Mouse (Mus musculus) neural tube, embryonic 13.5 days (tissue): ENCODE measurements around the gene Abtb2. TPM values are rescaled to one million over a fixed set of nuclear protein-coding genes. Genes with fewer than 3 reads are reported as not detected.
A peak's percentile ranks its signal among the peaks of the same experiment; 100 is the strongest.

ENCODE experiments used
- ATAC-seq: fragments of 200-750 bp; cut with Nextera tagmentation; 2 replicates; pipeline ENCODE4 v1.8.0; 2017; ENCODE audit warnings: low read depth, mild to moderate bottlenecking, moderate TSS enrichment, moderate library complexity
- H3K27ac ChIP-seq: fragments of 300-500 bp; sonication (generic); replicated peaks from 2 replicates; pipeline ENCODE4 v1.5.1; 2015; ENCODE audit warnings: moderate library complexity, mild to moderate bottlenecking, inconsistent platforms
- H3K27me3 ChIP-seq: fragments of 300-500 bp; sonication (generic); 2 replicates; pipeline ENCODE4 v1.6.1; 2015; ENCODE audit warnings: mild to moderate bottlenecking, inconsistent platforms
- H3K36me3 ChIP-seq: fragments of 300-500 bp; sonication (generic); 2 replicates; pipeline ENCODE4 v1.6.1; 2015; ENCODE audit warnings: mild to moderate bottlenecking, inconsistent platforms
- H3K4me1 ChIP-seq: fragments of 300-500 bp; sonication (generic); replicated peaks from 2 replicates; pipeline ENCODE4 v1.6.1; 2015; ENCODE audit warnings: inconsistent platforms
- H3K4me2 ChIP-seq: fragments of 300-500 bp; sonication (generic); 2 replicates; pipeline ENCODE4 v1.6.1; 2015; ENCODE audit warnings: inconsistent platforms, mild to moderate bottlenecking, moderate library complexity
- H3K4me3 ChIP-seq: fragments of 300-500 bp; sonication (generic); 2 replicates; pipeline ENCODE4 v1.5.1; 2015; ENCODE audit warnings: mild to moderate bottlenecking, inconsistent platforms
- H3K9ac ChIP-seq: fragments of 300-500 bp; sonication (generic); 2 replicates; pipeline ENCODE4 v1.6.1; 2015; ENCODE audit warnings: moderate library complexity, mild to moderate bottlenecking, inconsistent platforms
- H3K9me3 ChIP-seq: fragments of 300-500 bp; sonication (generic); 2 replicates; pipeline ENCODE4 v1.6.1; 2016; ENCODE audit warnings: inconsistent platforms
- WGBS: fragments of 180-500 bp; shearing (Covaris S2); methylation state at CpG from one replicate; pipeline ENCODE4 v1.1.7; 2015; 5-methylcytosine and 5-hydroxymethylcytosine counted together
- polyA plus RNA-seq: library from polyadenylated mRNA; unstranded; fragments of >200 nt; fragmentation: Nextera tagmentation; extraction: Ambion mirVana; gene quantifications from 2 replicates; pipeline ENCODE4 v1.2.1, GENCODE M21; 2015

Gene Abtb2
- polyA plus RNA-seq, 1 experiment from 2014 or later = 13.2 TPM

- no peak overlapping the region for H3K27ac ChIP-seq
- H3K4me3 ChIP-seq = no peak overlapping the region
- no peaks in the 10 kb centered on the region for H3K9me3 ChIP-seq
- peaks cover 28% of the 10 kb centered on the region for H3K4me1 ChIP-seq
- no peak overlapping the region for H3K4me2 ChIP-seq
- no peaks in the 10 kb centered on the region for H3K36me3 ChIP-seq
- 64% methylated on average over 5 of the region's 5 CpGs for WGBS
- no peaks in the 10 kb centered on the region for H3K27me3 ChIP-seq
- ATAC-seq = no peak
- no peak overlapping the region for H3K9ac ChIP-seq
Observed at GRCm38 (mm10) chr2:103588776-103589175, 22.7 kb downstream of the Abtb2 start.

GRCm38 (mm10) chr2:103589400-103589799 lies 23.3 kb downstream of the Abtb2 start:
- Histone ChIP-seq H3K4me3 (no peak overlapping the region), H3K9ac (no peak overlapping the region), H3K4me2 (no peak overlapping the region), H3K27ac (0 out of 2 replicates have a peak overlapping the region, but pooled peaks have one; percentile 9), H3K4me1 (peaks cover 28% of the 10 kb centered on the region), H3K36me3 (no peaks in the 10 kb centered on the region), H3K27me3 (no peaks in the 10 kb centered on the region), H3K9me3 (no peaks in the 10 kb centered on the region)
- WGBS = 81% methylated on average over 4 of the region's 4 CpGs
- no peak for ATAC-seq

GRCm38 (mm10) chr2:103590645-103591044 lies 24.5 kb downstream of the Abtb2 start:
- Histone ChIP-seq H3K27ac (no peak overlapping the region), H3K27me3 (no peaks in the 10 kb centered on the region), H3K9ac (no peak overlapping the region), H3K36me3 (no peaks in the 10 kb centered on the region), H3K4me2 (no peak overlapping the region), H3K4me1 (peaks cover 34% of the 10 kb centered on the region), H3K4me3 (no peak overlapping the region), H3K9me3 (no peaks in the 10 kb centered on the region)
- 89% methylated on average over 7 of the region's 7 CpGs for WGBS
- ATAC-seq = no peak

GRCm38 (mm10) chr2:103591742-103592590 lies 25.9 kb downstream of the Abtb2 start:
- Histone ChIP-seq H3K9me3 (no peaks in the 10 kb centered on the region), H3K9ac (0 out of 2 replicates have a peak overlapping the region, but pooled peaks have one; percentile 6), H3K36me3 (no peaks in the 10 kb centered on the region), H3K4me2 (no peak overlapping the region), H3K27me3 (no peaks in the 10 kb centered on the region), H3K4me1 (peaks cover 36% of the 10 kb centered on the region), H3K27ac (peak overlapping the region; percentile 63), H3K4me3 (no peak overlapping the region)
- 50% methylated on average over 9 of the region's 9 CpGs for whole genome bisulfite sequencing
- peak; percentile 49; the same call in 1 of the 2 replicates for ATAC-seq

GRCm38 (mm10) chr2:103592591-103592929 lies 26.4 kb downstream of the Abtb2 start:
- H3K9me3 ChIP-seq = no peaks in the 10 kb centered on the region
- H3K36me3 ChIP-seq = no peaks in the 10 kb centered on the region
- no peak overlapping the region for H3K4me2 ChIP-seq
- peaks cover 36% of the 10 kb centered on the region for H3K4me1 ChIP-seq
- ATAC-seq = no peak
- WGBS = 71% methylated on average over 3 of the region's 3 CpGs
- peak overlapping the region; percentile 63 for H3K27ac ChIP-seq
- no peaks in the 10 kb centered on the region for H3K27me3 ChIP-seq
- no peak overlapping the region for H3K4me3 ChIP-seq
- H3K9ac ChIP-seq = 0 out of 2 replicates have a peak overlapping the region, but pooled peaks have one; percentile 6

GRCm38 (mm10) chr2:103594592-103595011 lies 28.5 kb downstream of the Abtb2 start:
- Histone ChIP-seq H3K36me3 (no peaks in the 10 kb centered on the region), H3K4me1 (peaks cover 30% of the 10 kb centered on the region), H3K4me3 (no peak overlapping the region), H3K27me3 (no peaks in the 10 kb centered on the region), H3K9ac (no peak overlapping the region), H3K27ac (no peak overlapping the region), H3K4me2 (no peak overlapping the region), H3K9me3 (no peaks in the 10 kb centered on the region)
- 92% methylated on average over 6 of the region's 6 CpGs for WGBS
- no peak for ATAC-seq

DNA sequence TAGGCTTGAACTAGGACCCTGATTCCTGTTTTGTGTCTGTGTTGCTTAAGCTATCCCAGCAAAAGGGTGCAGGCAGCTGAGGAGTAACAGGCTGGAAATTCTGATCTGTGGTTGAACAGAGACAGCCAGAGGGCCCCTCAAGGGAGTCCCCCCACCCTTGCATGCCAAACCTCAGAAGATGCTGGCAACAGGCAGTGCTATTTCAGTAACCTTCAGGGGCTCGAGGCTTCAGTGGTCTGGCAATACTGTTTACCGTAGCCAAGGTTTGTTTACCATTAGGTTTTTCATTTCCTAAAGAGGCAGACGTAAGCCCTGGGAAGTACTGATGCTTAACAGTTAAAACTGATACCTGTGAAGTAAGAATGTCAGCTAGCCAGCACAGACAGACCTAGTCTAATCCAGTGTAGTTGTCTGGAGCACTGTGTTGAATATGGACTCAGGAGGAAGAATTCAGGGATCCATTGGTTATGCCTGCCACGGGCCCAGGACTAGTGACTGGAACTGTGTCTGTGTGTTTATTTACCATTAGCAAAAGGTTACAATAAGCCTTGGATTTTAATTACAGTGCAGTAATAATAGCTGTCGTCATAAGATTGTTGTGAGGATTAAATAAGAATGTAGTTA lies 29.0 kb downstream of the Abtb2 start:
- H3K4me2 ChIP-seq = no peak overlapping the region
- WGBS = 77% methylated on average over 5 of the region's 5 CpGs
- no peaks in the 10 kb centered on the region for H3K27me3 ChIP-seq
- no peaks in the 10 kb centered on the region for H3K9me3 ChIP-seq
- H3K4me1 ChIP-seq = peaks cover 35% of the 10 kb centered on the region
- ATAC-seq = no peak
- no peak overlapping the region for H3K27ac ChIP-seq
- H3K36me3 ChIP-seq = no peaks in the 10 kb centered on the region
- no peak overlapping the region for H3K9ac ChIP-seq
- H3K4me3 ChIP-seq = no peak overlapping the region

DNA sequence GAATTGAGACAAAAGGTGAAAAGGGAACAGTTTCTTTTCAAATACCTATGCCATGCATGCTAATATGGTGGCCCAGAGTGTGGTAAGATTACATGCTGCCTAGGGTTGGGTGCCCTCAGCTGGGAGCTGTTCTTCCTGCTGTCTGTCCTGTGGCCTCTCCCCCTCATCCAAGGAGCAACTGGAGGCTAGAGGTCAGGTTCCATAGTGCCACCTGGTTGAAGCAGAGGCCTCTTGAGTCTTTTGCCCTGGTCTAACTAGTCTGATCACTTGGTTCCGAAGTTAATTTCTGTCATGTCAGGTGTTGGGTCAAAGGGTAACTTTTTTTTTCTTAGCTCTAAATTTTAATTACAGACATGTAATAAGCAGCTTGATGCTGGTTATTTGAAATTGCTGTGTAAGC lies 33.2 kb downstream of the Abtb2 start:
- H3K9me3 ChIP-seq = no peaks in the 10 kb centered on the region
- no peak overlapping the region for H3K4me2 ChIP-seq
- 96% methylated on average over 1 of the region's 1 CpGs for WGBS
- no peak for ATAC-seq
- no peak overlapping the region for H3K4me3 ChIP-seq
- no peak overlapping the region for H3K27ac ChIP-seq
- no peaks in the 10 kb centered on the region for H3K27me3 ChIP-seq
- H3K9ac ChIP-seq = no peak overlapping the region
- no peaks in the 10 kb centered on the region for H3K36me3 ChIP-seq
- H3K4me1 ChIP-seq = peaks cover 20% of the 10 kb centered on the region

DNA sequence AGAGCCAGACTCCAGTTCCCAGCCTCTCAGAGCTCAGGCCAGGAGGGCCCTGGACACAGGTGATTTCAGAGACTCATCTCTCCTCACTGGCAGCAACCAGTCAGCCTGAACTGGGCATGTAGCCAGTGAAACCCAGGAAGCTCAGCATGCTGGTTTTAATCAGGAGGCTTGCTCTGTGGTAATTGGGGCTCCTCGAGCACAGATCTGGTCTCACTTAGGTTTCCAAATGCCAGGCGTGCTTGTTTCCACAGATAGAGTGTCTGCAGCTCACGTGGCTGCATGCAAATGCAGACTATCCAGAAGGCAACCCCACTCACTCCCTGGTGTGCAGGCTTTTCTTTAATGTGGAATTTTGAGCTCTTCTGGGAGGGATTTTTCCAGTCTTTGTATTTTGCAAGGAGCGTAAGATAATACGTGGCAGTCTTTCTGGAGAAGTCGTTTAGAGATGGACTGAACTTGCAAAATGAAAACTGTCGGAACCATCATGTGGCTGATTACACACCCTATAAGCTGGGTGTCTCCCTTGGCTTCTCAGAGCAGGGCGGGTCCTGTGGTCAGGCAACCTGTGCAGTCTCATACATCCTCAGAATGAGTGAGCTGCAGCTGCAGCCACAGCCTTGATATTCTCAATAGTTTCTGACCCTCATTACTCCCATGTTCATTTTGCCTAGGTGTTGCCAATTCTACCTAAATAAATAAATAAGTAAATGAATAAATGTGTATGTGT lies 34.2 kb downstream of the Abtb2 start:
- no peak for ATAC-seq
- H3K27me3 ChIP-seq = no peaks in the 10 kb centered on the region
- peaks cover 17% of the 10 kb centered on the region for H3K4me1 ChIP-seq
- WGBS = 55% methylated on average over 8 of the region's 8 CpGs
- no peak overlapping the region for H3K4me2 ChIP-seq
- no peaks in the 10 kb centered on the region for H3K36me3 ChIP-seq
- no peaks in the 10 kb centered on the region for H3K9me3 ChIP-seq
- 0 out of 2 replicates have a peak overlapping the region, but pooled peaks have one; percentile 33 for H3K27ac ChIP-seq
- H3K9ac ChIP-seq = no peak overlapping the region
- H3K4me3 ChIP-seq = no peak overlapping the region

- H3K36me3 ChIP-seq = no peaks in the 10 kb centered on the region
- no peak overlapping the region for H3K4me2 ChIP-seq
- no peaks in the 10 kb centered on the region for H3K27me3 ChIP-seq
- H3K9me3 ChIP-seq = no peaks in the 10 kb centered on the region
- H3K4me1 ChIP-seq = peaks cover 12% of the 10 kb centered on the region
- 76% methylated on average over 1 of the region's 1 CpGs for WGBS
- no peak overlapping the region for H3K4me3 ChIP-seq
- no peak overlapping the region for H3K9ac ChIP-seq
- no peak for ATAC-seq
- no peak overlapping the region for H3K27ac ChIP-seq
Observed at GRCm38 (mm10) chr2:103601126-103601525, 35.0 kb downstream of the Abtb2 start.

DNA sequence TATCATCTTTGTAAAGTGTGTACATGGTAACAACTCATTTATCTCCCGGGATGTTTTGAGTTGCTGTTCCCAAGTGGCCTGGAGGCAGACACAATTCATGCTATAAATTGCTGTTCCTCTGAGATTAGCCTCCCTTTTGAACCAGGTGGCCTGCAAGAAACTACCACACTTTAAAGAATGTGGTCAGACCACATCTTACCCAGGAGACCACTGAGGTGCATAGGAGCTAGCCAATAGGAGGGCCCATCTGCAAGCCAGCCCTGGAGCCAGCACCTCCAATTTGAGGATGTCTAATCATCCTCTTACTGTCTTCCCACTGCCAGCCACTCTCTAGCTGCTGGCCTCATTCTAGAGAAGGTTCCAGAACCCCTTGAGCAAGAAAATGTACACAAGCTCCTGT lies 35.4 kb downstream of the Abtb2 start:
- Histone ChIP-seq H3K4me3 (no peak overlapping the region), H3K4me1 (peaks cover 12% of the 10 kb centered on the region)
- 86% methylated on average over 1 of the region's 1 CpGs for WGBS

GRCm38 (mm10) chr2:103603209-103603608 lies 37.1 kb downstream of the Abtb2 start:
- H3K9me3 ChIP-seq = no peaks in the 10 kb centered on the region
- ATAC-seq = no peak
- no peaks in the 10 kb centered on the region for H3K27me3 ChIP-seq
- peaks cover 12% of the 10 kb centered on the region for H3K4me1 ChIP-seq
- WGBS = 93% methylated on average over 3 of the region's 3 CpGs
- no peak overlapping the region for H3K4me3 ChIP-seq
- no peaks in the 10 kb centered on the region for H3K36me3 ChIP-seq
- no peak overlapping the region for H3K27ac ChIP-seq
- no peak overlapping the region for H3K9ac ChIP-seq
- no peak overlapping the region for H3K4me2 ChIP-seq

More for the DNA sequence above, 35.4 kb downstream of the Abtb2 start:
- H3K36me3 ChIP-seq = no peaks in the 10 kb centered on the region
- H3K9ac ChIP-seq = no peak overlapping the region
- no peak overlapping the region for H3K27ac ChIP-seq
- no peak for ATAC-seq
- no peaks in the 10 kb centered on the region for H3K9me3 ChIP-seq
- H3K4me2 ChIP-seq = no peak overlapping the region
- no peaks in the 10 kb centered on the region for H3K27me3 ChIP-seq
